In genomic region chr2:166592034-166592912, GRCm38 (mm10) we compare ENCODE assay signal across 9 mouse cellular contexts.
DNase-seq lines count a peak whose midpoint lies in the region; ATAC-seq and TF ChIP-seq lines count a peak whose summit lies in the region.
"Had no signal": no experiment of that assay in that cellular context is flagged by ENCODE, and none has a peak within 500 bp of the region (broad histone marks: within the 10 kb centered on the region; RNA-seq: fewer than 3 reads in every experiment).

No protein-coding gene starts in this region.

- H3K27ac ChIP-seq in embryonic facial prominence, embryonic 11.5 days (replicated peaks; ENCODE audit: low read depth, low read length) = no peak overlapping the region
- no peak overlapping the region for H3K27ac ChIP-seq in heart, embryonic 12.5 days (ENCODE audit: poor library complexity, severe bottlenecking)
- H3K27ac ChIP-seq in olfactory bulb, adult 2 months (ENCODE audit: insufficient read depth, low read depth, low read length) = no peak overlapping the region

- H3K4me1 ChIP-seq in embryonic facial prominence, embryonic 11.5 days (ENCODE audit: control insufficient read depth, insufficient read depth, low read length) = no peaks in the 10 kb centered on the region
- H3K4me1 ChIP-seq in heart, embryonic 12.5 days (replicated peaks) = 0 out of 2 replicates have a peak, but pooled peaks cover 4% of the 10 kb centered on the region
- H3K4me1 ChIP-seq in lung, adult 2 months (ENCODE audit: control insufficient read depth, insufficient read depth, low read length) = no peaks in the 10 kb centered on the region
- H3K4me1 ChIP-seq in olfactory bulb, adult 2 months (ENCODE audit: control insufficient read depth, insufficient read depth, low read length) = peaks cover 19% of the 10 kb centered on the region

- no peaks in the 10 kb centered on the region for H3K79me3 ChIP-seq in C2C12 (ENCODE audit: low read depth)

- peaks cover 57% of the 10 kb centered on the region for H3K27me3 ChIP-seq in C2C12 (ENCODE audit: control insufficient read depth, insufficient read depth, insufficient read length)
- H3K27me3 ChIP-seq in embryonic facial prominence, embryonic 11.5 days (ENCODE audit: control insufficient read depth, insufficient read depth, low read length) = no peaks in the 10 kb centered on the region
- H3K27me3 ChIP-seq in heart, embryonic 12.5 days (replicated peaks) = no peaks in the 10 kb centered on the region

- no peak overlapping the region for H3K4me2 ChIP-seq in embryonic facial prominence, embryonic 11.5 days (ENCODE audit: low read depth, low read length)
- no peak overlapping the region for H3K4me2 ChIP-seq in heart, embryonic 12.5 days

- peak; percentile 80 for DNase-seq in adrenal gland, postnatal 25 days
- peak; percentile 77 for DNase-seq in embryonic facial prominence, embryonic 11.5 days (ENCODE audit: low spot score)
- DNase-seq in kidney, postnatal 36 days = peak; percentile 53 to 87
- peak; percentile 79 for DNase-seq in lung, adult 2 months
- DNase-seq in thymus, adult 18-20 months = peak; percentile 57 to 64

- H3K79me2 ChIP-seq in C2C12 (ENCODE audit: control insufficient read depth, insufficient read depth) = no peaks in the 10 kb centered on the region

- no peaks in the 10 kb centered on the region for H3K9me3 ChIP-seq in embryonic facial prominence, embryonic 11.5 days (replicated peaks; ENCODE audit: control insufficient read depth, low read length)
- no peaks in the 10 kb centered on the region for H3K9me3 ChIP-seq in heart, embryonic 12.5 days (replicated peaks)

- TF ChIP-seq POLR2A in lung, adult 2 months (IDR thresholded peaks at IDR 0.05; ENCODE audit: borderline replicate concordance, extremely low read depth, low read depth, low read length) = no peak
- TF ChIP-seq POLR2A in olfactory bulb, adult 2 months (IDR thresholded peaks at IDR 0.05; ENCODE audit: insufficient read depth, low read depth, low read length) = no peak

- no peak overlapping the region for H3K4me3 ChIP-seq in C2C12 (ENCODE audit: insufficient read depth, poor library complexity, severe bottlenecking)
- no peak overlapping the region for H3K4me3 ChIP-seq in embryonic facial prominence, embryonic 11.5 days (ENCODE audit: low read depth, low read length)
- no peak overlapping the region for H3K4me3 ChIP-seq in heart, embryonic 12.5 days
- no peak overlapping the region for H3K4me3 ChIP-seq in lung, adult 2 months (replicated peaks; ENCODE audit: extremely low read depth, low read depth, low read length)
- no peak overlapping the region for H3K4me3 ChIP-seq in olfactory bulb, adult 2 months (ENCODE audit: insufficient read depth, low read depth, low read length)
- H3K4me3 ChIP-seq: erythroblast, embryonic 14.5 days had no signal

- ATAC-seq in embryonic facial prominence, embryonic 11.5 days (replicated peaks; ENCODE audit: insufficient number of reproducible peaks, low FRiP score, low TSS enrichment, low read depth) = 0 out of 2 replicates have a peak, but pooled peaks have one; percentile 35
- peak; percentile 37; the same call in 1 of the 2 replicates for ATAC-seq in heart, embryonic 12.5 days (ENCODE audit: insufficient number of reproducible peaks, low FRiP score)

- TF ChIP-seq CTCF in C2C12 (IDR thresholded peaks at IDR 0.05; ENCODE audit: control insufficient read depth, insufficient read depth, insufficient read length) = peak; percentile 96
- TF ChIP-seq CTCF in lung, adult 2 months (IDR thresholded peaks at IDR 0.05; ENCODE audit: insufficient read depth, low read length) = peak; percentile 98
- TF ChIP-seq CTCF in olfactory bulb, adult 2 months (IDR thresholded peaks at IDR 0.05; ENCODE audit: insufficient read depth, low read depth, low read length) = peak; percentile 97

- H3ac ChIP-seq in C2C12 (ENCODE audit: control insufficient read depth, insufficient read length, low read depth) = no peak overlapping the region

- no peak overlapping the region for H3K9ac ChIP-seq in embryonic facial prominence, embryonic 11.5 days (replicated peaks; ENCODE audit: low read length)
- no peak overlapping the region for H3K9ac ChIP-seq in heart, embryonic 12.5 days

- H3K36me3 ChIP-seq in C2C12 (ENCODE audit: control insufficient read depth, insufficient read depth) = no peaks in the 10 kb centered on the region
- H3K36me3 ChIP-seq in embryonic facial prominence, embryonic 11.5 days (replicated peaks; ENCODE audit: control insufficient read depth, insufficient read depth, low read depth, low read length) = no peaks in the 10 kb centered on the region
- H3K36me3 ChIP-seq in heart, embryonic 12.5 days = peaks cover 22% of the 10 kb centered on the region; the same call in 1 of the 2 replicates

- WGBS in embryonic facial prominence, embryonic 11.5 days = 38% methylated on average over 21 of the region's 21 CpGs
- 53% methylated on average over 21 of the region's 21 CpGs for WGBS in heart, embryonic 12.5 days
- 48% methylated on average over 21 of the region's 21 CpGs for WGBS in lung, adult 2 months
- WGBS in olfactory bulb, adult 2 months = 42% methylated on average over 21 of the region's 21 CpGs

TF ChIP-seq in C2C12, 6 proteins besides CTCF, POLR2A, EP300 and RAD21:
- no peak for TF ChIP-seq CEBPB (IDR thresholded peaks at IDR 0.05; ENCODE audit: low read depth)
- no peak for TF ChIP-seq MYOD1 (IDR thresholded peaks at IDR 0.05; ENCODE audit: control insufficient read depth, insufficient read length, low read depth)
- TF ChIP-seq MYOG (IDR thresholded peaks at IDR 0.05; ENCODE audit: control insufficient read depth, extremely low read depth, insufficient read length) = no peak
- TF ChIP-seq USF1 (IDR thresholded peaks at IDR 0.05; ENCODE audit: low read depth) = no peak
